Mouse (Mus musculus): Measurements from ENCODE around the gene Rxylt1.

DNA sequence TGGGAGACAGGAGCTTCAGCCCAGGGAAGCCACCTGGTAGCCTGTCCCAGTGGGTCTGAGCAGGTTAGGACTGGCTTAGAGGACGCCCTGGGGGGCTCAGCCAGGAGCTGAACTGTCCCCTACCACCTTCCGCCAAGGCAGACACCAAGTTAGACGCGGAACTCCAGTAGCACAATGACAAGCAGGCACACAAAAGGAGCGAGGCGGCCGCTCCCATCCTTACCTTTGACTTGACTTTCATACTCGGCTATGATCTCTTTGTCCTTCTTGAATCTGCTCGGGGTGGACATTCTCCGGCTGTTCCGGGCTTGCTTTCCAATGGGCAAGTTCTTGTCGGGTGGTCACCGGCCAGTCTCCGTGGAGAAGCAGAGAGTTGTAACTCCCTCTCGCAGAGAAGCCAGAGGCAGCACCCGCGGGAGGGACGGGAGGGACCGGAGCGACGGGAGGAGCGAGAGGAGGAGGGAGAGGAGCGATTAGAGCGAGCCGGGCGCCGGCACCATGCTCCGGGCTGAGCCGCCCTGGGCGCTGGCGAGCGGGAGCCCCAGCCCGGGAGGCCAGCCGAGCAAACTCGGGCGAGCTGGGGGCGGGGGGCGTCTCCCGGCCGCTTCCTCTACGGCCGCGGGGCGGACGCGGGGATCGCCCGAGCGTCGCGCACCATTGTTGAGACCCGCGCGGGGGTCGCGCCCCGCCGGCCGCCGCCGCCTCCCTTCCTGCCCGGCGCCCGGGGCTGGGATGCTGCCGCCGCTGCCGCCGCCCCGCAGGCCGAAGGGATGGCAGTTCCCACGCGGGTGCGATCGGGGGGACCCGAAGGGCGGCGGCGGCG is 50.1 kb downstream of the Rxylt1 start, which contains the start of gene Srgap1:
- TF ChIP-seq CTCF (IDR thresholded peaks at IDR 0.05; ENCODE audit: extremely low read depth, insufficient read depth, insufficient read length, insufficient replicate concordance) (no peak), POLR2A (IDR thresholded peaks at IDR 0.05; ENCODE audit: low read depth, low read length) (no peak)
